Mouse (Mus musculus) midbrain, embryonic 10.5 days (tissue): ENCODE data around the gene Ccdc9b. TPM values are rescaled to one million over a fixed set of nuclear protein-coding genes. Genes with fewer than 3 reads are reported as not detected.
A peak's percentile ranks its signal among the peaks of the same experiment; 100 is the strongest.

ENCODE experiments used
- DNase-seq: peaks from one replicate; pipeline ENCODE4 v3.0.0-alpha.2; 2017; ENCODE audit warnings: low spot score
- H3K27ac ChIP-seq: fragments of 300-500 bp; sonication (generic); replicated peaks from 2 replicates; pipeline ENCODE4 v1.5.1; 2016; ENCODE audit warnings: mild to moderate bottlenecking
- H3K27me3 ChIP-seq: fragments of 300-500 bp; sonication (generic); 2 replicates; pipeline ENCODE4 v1.6.1; 2016; ENCODE audit warnings: low read depth, mild to moderate bottlenecking; ENCODE audit not compliant: poor library complexity, severe bottlenecking
- H3K36me3 ChIP-seq: fragments of 300-500 bp; sonication (generic); 2 replicates; pipeline ENCODE4 v1.6.1; 2016; ENCODE audit warnings: mild to moderate bottlenecking, moderate library complexity
- H3K4me1 ChIP-seq: fragments of 300-500 bp; sonication (generic); 2 replicates; pipeline ENCODE4 v1.6.1; 2016
- H3K4me3 ChIP-seq: fragments of 300-500 bp; sonication (generic); 2 replicates; pipeline ENCODE4 v1.5.1; 2016; ENCODE audit warnings: mild to moderate bottlenecking, moderate library complexity
- H3K9me3 ChIP-seq: fragments of 300-500 bp; sonication (generic); replicated peaks from 2 replicates; pipeline ENCODE4 v1.6.1; 2016; ENCODE audit warnings: mild to moderate bottlenecking
- WGBS: fragments of 180-500 bp; shearing (Covaris S2); methylation state at CpG from one replicate; pipeline ENCODE4 v1.1.7; 2016; 5-methylcytosine and 5-hydroxymethylcytosine counted together
- polyA plus RNA-seq: library from polyadenylated mRNA; unstranded; fragments of >200 nt; fragmentation: Nextera tagmentation; extraction: Ambion mirVana; gene quantifications from 2 replicates; pipeline ENCODE4 v1.2.1, GENCODE M21; 2016

Ccdc9b gene
- polyA plus RNA-seq, 1 experiment from 2014 or later, result 0.42 TPM

DNA sequence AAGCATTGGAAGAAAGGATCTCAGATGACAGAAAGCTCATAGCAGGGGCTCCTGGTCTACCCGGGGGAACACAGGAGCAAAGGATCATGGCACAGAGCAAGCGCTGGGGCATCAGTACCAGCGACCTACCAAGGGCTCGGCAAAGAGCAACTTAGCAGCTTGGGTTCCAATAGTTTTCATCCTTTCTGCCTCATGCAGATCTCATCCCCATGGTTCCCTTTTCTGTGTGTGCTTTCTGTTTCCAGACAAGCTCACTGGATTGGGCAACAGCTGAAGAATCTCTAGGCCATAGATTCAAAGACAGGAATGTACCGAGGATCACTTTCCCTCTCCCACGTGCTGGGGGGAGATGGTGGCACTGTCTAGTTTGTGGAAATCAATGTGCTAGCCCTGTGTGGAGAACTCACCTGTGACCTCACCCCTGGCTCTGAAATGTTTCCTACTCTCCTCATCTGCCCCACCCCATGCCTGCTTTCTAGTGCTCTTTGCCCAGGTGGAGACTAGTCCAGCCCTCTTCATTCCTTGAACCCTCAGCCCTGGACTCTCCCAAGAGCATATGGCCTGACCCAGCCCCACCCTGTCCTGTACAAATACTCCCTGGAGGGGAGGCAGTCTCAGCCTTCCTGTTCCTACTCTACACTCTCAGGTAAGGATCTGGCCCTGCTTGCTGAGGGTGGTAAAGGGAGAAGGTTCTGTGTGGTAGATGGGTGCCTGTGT, 9.9 kb upstream of the Ccdc9b start, which contains the start of gene Phgr1:
Gene Phgr1 (plus strand): TSS at position 612 of the 717 bp plus-strand sequence.
- Histone ChIP-seq H3K4me1 (no peaks in the 10 kb centered on the region), H3K27ac (no peak within 1 kb of the TSS), H3K4me3 (no peak within 1 kb of the TSS), H3K27me3 (no peaks in the 10 kb centered on the region; the same call in 1 of the 2 replicates), H3K9me3 (no peaks in the 10 kb centered on the region), H3K36me3 (no peaks in the 10 kb centered on the region)
- 85% methylated on average over 6 of the region's 6 CpGs for WGBS
- DNase-seq, result no peak

DNA sequence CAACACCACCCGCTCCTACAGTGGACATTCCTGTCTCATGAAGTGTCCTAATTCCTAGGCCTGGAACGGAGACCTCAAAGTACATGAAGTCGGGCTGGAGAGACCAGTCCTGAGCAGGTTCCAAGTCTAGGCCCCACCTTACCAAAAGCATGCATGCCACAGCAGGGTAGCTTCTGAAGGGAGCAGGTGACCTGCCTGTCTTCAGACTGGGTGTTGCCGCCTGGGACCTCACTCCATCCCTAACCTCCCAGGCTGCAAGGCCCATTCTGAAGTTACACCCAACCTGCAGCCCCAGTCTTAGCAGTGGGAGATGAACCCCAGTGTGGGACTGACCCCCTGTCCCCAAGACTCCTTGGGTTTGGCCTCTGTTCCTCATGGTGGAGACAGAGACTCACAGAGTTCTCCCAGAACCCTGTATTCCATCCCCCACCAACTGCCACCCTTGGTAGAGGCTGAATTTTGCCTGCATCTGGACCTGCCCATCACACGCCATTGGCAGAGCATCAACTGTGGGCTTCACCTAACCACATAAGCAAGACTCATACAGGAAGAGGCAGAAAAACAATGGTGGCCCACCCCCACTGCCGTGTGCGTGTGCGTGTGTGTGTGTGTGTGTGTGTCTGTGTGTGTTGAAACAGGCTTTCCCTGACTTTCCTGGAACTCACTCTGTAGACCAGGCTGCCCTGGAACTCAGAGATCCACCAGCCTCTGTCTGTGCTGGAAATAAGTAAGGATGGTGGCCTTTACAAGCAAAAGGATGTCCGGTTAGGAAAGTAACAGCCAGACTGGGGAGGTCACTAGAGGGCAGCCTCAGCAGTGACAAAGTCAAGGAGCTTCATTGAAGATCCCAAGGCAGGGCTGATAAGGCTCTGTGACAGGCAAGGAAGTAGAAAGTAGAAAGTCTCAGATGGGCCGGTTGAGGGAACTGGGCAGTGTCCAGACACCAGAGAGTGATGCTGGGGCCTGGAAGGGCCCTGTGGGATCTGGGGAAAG, 3.9 kb upstream of the Ccdc9b start:
- no peaks in the 10 kb centered on the region for H3K36me3 ChIP-seq
- DNase-seq, result no peak
- H3K4me3 ChIP-seq, result no peak overlapping the region
- WGBS, result 79% methylated on average over 10 of the region's 10 CpGs
- peaks cover 39% of the 10 kb centered on the region for H3K27me3 ChIP-seq
- peaks cover 30% of the 10 kb centered on the region for H3K4me1 ChIP-seq
- H3K9me3 ChIP-seq, result no peaks in the 10 kb centered on the region
- no peak overlapping the region for H3K27ac ChIP-seq

DNA sequence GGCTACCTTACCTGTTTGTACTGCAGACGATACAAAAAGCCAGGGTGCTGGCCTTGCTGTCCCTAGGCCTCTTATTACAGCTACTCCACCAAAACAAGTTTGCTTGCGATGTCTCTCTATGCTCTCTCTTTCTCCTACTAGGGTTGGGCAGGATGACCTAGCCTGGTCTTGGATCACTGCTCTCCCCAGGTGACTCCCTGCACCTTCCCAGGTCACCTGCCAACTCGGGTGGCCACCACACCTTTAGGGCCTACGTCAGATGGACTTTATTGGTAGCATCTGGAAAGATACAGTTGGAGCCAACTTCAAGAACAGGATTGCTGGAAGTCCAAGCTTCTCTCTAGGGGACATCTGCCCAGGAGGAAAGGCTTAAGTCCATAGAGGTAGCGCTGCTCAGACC, 2.4 kb upstream of the Ccdc9b start:
- no peaks in the 10 kb centered on the region for H3K9me3 ChIP-seq
- no peaks in the 10 kb centered on the region for H3K36me3 ChIP-seq
- H3K4me3 ChIP-seq, result no peak overlapping the region
- H3K27me3 ChIP-seq, result peaks cover 54% of the 10 kb centered on the region
- H3K4me1 ChIP-seq, result peaks cover 33% of the 10 kb centered on the region
- WGBS, result 84% methylated on average over 5 of the region's 5 CpGs
- no peak for DNase-seq
- H3K27ac ChIP-seq, result no peak overlapping the region

DNA sequence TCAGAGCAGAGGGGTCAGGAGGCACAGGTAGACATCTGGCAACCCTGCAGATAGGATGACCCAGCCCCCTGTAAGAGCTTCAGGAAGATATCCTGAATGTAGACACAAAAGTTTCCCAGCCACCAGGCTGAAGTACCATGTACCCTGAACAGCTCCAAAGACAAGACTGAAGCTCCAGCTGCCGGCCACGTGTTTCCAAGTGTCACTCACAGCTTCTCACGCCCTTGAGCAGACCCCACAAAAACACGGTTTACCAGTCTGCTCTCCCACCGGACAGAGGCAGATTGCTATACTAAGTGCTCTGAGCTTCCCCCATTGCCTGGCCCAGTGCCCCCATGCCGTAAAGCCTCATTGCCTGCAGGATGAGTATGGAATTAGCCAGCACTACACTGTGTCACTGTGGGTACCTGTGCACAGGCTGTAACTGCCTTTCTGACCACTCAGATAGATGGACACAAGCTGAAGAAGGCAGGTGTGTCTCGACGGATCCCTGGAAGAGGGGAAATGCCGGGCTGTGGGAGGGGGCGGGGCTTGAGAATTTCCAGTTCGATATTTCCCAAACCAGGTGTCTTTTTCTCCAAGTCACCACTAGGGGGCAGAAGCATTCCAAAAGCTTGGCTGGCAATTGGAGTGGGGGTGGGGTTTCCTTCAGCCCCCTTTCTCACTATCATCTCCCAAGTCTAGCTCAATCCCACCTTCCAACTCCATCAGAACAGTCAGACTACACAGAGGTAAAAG, 1.8 kb upstream of the Ccdc9b start:
- 25% methylated on average over 11 of the region's 11 CpGs for WGBS
- H3K4me1 ChIP-seq, result peaks cover 37% of the 10 kb centered on the region
- no peak for DNase-seq
- H3K27me3 ChIP-seq, result peaks cover 58% of the 10 kb centered on the region
- no peaks in the 10 kb centered on the region for H3K36me3 ChIP-seq
- H3K27ac ChIP-seq, result no peak overlapping the region
- H3K4me3 ChIP-seq, result 0 out of 2 replicates have a peak overlapping the region, but pooled peaks have one; percentile 11
- H3K9me3 ChIP-seq, result no peaks in the 10 kb centered on the region

DNA sequence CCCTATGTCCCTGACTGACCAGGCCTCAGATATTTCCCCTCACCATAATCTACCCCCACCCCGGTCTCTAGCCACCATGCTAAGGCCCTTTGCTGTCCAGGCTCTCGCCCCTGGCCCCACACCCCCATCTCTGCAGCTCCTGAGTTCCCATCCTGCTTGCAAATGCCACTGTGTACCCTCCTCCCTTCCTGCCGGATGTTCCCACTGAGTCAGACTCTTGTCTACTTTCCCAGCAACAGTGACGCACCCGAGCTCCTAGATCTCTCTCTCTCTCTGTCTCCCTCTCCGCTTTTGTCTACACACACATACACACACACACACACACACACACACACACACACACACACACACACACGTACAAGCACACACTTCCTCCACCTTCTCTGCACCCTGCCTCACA, 1.0 kb upstream of the Ccdc9b start:
- Histone ChIP-seq H3K36me3 (no peaks in the 10 kb centered on the region), H3K27ac (peak overlapping the region; percentile 83; the same call in 1 of the 2 replicates), H3K4me1 (peaks cover 37% of the 10 kb centered on the region), H3K9me3 (no peaks in the 10 kb centered on the region), H3K27me3 (peaks cover 66% of the 10 kb centered on the region), H3K4me3 (no peak overlapping the region)
- 68% methylated on average over 7 of the region's 7 CpGs for WGBS
- DNase-seq, result no peak

DNA sequence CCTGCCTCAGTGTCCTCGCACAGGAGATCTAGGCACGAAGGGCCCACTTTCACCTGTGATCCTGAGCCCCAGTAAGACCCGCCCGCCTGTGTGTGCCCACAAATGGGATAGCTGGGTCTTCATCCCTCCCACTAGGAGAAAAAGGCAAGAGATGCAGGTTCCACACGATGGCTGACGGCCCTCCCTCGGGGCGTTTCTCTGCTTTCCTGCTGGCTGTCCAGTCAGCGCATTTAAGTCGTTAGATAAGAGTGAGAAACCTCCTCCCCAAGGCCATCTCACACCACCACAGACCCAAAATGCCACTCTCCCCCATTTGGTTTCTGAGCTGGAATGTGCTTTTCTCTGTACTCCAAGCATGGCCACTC, 305 bp upstream of the Ccdc9b start:
- peaks cover 37% of the 10 kb centered on the region for H3K4me1 ChIP-seq
- no peaks in the 10 kb centered on the region for H3K9me3 ChIP-seq
- peak overlapping the region; percentile 44 for H3K4me3 ChIP-seq
- peaks cover 73% of the 10 kb centered on the region for H3K27me3 ChIP-seq
- peak overlapping the region; percentile 83 for H3K27ac ChIP-seq
- H3K36me3 ChIP-seq, result no peaks in the 10 kb centered on the region
- DNase-seq, result no peak
- 14% methylated on average over 10 of the region's 10 CpGs for WGBS

DNA sequence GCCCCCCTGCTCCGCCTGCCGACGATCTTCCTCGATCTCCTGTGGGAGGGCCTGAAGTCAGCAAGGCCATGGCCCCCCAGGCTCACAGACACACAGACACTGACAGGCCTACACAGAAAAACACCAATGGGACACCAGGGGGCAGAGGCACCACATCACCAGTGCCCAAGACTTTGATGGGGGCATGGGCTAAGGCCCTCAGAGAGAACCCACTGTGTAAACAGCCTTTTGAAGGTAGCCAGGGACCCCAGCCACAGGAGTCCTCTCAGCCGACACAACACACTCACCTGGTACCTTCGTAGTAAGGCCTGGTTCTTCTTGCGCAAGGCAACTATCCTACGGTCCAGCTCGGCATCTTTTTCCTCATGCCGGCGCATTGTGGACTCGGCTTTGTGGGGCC, 1.1 kb downstream of the Ccdc9b start:
- H3K9me3 ChIP-seq, result no peaks in the 10 kb centered on the region
- 82% methylated on average over 12 of the region's 12 CpGs for WGBS
- peak overlapping the region; percentile 83 for H3K27ac ChIP-seq
- no peaks in the 10 kb centered on the region for H3K36me3 ChIP-seq
- no peak for DNase-seq
- peaks cover 41% of the 10 kb centered on the region for H3K4me1 ChIP-seq
- peak overlapping the region; percentile 44; the same call in 1 of the 2 replicates for H3K4me3 ChIP-seq
- H3K27me3 ChIP-seq, result peaks cover 85% of the 10 kb centered on the region

DNA sequence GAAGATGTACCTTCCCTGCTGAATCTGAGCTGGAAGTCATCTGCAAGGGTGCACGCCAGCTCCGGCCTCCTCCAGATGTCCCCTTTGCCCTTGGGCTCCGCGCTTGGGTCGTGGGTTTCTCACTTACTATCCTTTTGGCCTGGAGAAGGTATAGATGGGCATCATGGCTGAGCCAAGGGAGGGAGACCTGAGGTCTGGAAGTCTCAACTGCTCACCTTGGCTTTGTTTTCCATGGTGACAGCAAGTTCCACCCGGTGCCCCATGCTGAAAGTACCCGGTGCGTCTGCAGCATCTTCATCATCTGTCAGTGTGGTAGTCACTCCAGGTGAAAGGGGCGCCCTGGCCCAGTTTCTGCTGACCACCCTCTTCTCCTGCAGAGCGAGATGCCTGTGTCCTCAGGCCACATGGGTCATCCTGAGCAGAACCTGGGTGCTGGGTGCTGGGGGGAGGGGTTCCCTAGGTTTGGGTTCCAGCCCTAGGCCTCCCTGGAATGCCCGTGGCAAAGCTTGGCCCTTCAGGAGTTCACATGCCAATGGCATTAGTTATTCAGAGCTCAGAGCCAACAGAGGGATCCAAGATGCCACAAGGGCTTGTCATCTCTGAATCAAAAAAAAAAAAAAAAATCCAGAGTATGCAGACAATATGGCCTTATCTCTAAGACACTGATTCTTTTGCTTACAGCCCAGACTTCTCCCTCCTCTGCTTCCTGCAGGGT, 2.0 kb downstream of the Ccdc9b start:
- Histone ChIP-seq H3K4me3 (no peak overlapping the region), H3K4me1 (peaks cover 41% of the 10 kb centered on the region), H3K27ac (no peak overlapping the region), H3K9me3 (no peaks in the 10 kb centered on the region), H3K27me3 (peaks cover 77% of the 10 kb centered on the region), H3K36me3 (no peaks in the 10 kb centered on the region)
- WGBS, result 85% methylated on average over 11 of the region's 11 CpGs
- DNase-seq, result no peak

DNA sequence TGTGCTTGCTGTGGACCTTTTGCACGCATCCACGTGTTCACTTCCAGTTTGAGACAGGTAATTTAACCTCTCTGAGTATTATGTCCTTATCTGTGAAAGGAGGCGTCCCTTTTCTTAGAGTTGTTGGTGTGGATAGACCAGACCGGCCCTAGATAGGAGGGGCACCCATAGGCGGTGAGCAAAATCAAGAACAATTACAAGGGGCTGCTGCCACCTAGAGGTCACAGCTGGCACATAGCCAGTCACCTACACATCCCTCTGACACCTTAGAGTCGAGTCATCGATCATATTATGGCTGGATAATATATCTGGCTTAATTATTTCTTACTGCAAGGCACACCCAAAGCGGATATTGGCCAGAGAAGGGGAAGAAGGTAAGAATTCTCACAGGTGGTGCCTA, 2.6 kb downstream of the Ccdc9b start:
- Histone ChIP-seq H3K27ac (no peak overlapping the region), H3K27me3 (peaks cover 77% of the 10 kb centered on the region), H3K9me3 (no peaks in the 10 kb centered on the region), H3K36me3 (no peaks in the 10 kb centered on the region), H3K4me1 (peaks cover 41% of the 10 kb centered on the region), H3K4me3 (no peak overlapping the region; the same call in 1 of the 2 replicates)
- DNase-seq, result peak; percentile 64
- WGBS, result 18% methylated on average over 8 of the region's 8 CpGs

DNA sequence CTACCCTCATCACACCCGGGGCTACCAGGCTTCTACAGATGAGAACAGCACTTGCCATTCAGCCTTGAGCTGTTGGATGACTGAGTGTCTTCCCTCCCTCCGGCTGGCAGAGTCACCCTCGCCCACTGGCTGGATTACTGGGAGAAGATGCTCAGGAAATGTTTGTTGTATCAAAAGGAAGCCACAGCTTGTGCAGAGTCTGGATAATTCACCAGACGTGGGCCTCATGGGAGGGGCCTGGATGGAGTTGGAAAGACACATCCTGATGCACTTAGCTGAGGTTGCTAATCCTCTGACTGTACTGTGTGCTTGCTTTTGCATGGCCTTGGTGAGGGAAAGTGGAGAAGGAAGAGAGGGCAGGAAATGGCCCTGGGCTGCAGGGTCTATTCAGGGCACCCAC, 6.4 kb downstream of the Ccdc9b start:
- DNase-seq, result no peak
- no peak overlapping the region for H3K4me3 ChIP-seq
- 85% methylated on average over 4 of the region's 4 CpGs for WGBS
- H3K27me3 ChIP-seq, result peaks cover 48% of the 10 kb centered on the region
- H3K27ac ChIP-seq, result no peak overlapping the region
- no peaks in the 10 kb centered on the region for H3K9me3 ChIP-seq
- no peaks in the 10 kb centered on the region for H3K36me3 ChIP-seq
- H3K4me1 ChIP-seq, result peaks cover 14% of the 10 kb centered on the region

DNA sequence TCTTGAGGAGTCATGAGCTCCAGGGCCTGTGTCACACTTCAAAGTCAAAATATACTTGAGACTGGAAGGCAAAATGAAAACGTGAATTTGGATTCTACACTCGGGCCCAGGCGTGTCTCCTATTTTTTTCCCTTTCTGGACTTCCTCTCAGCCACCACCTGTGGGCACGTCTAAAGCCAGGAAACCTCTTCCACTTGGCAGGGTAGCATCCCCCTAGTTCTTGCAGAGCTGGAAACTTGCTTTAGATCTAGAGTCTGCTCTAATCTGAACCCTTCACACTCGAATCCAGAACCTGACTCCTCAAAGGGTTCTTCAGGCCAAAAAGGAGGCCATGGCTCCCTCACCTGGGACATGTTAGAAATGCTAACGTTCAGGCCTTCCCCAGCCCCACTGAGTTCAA, 7.1 kb downstream of the Ccdc9b start:
- 86% methylated on average over 6 of the region's 6 CpGs for WGBS
- Histone ChIP-seq H3K4me3 (no peak overlapping the region), H3K27ac (no peak overlapping the region), H3K9me3 (no peaks in the 10 kb centered on the region), H3K36me3 (peaks cover 2% of the 10 kb centered on the region), H3K27me3 (peaks cover 41% of the 10 kb centered on the region), H3K4me1 (peaks cover 15% of the 10 kb centered on the region)
- no peak for DNase-seq

DNA sequence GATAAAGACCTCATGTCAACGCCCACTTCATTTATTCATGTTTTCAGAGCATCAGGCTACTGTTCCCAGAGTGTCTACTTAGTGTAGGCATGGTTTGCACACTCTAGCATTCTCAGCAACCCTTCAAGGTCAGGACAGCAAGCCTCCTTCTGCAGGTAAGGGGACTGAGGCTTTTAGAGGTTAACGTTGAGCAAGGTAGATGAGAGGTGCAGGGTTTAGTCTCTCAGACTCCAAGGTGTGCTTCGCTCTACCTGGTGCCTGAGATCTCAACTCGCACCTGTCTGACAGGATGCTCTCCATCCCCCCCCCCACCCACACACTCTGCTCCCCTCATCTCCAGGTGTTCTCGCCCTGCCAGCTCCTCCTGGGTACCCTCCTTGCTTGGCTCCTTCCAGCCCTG, 8.3 kb downstream of the Ccdc9b start:
- Histone ChIP-seq H3K36me3 (peaks cover 15% of the 10 kb centered on the region), H3K9me3 (no peaks in the 10 kb centered on the region), H3K27me3 (peaks cover 30% of the 10 kb centered on the region), H3K4me3 (no peak overlapping the region), H3K4me1 (peaks cover 24% of the 10 kb centered on the region), H3K27ac (no peak overlapping the region)
- WGBS, result 85% methylated on average over 5 of the region's 5 CpGs
- no peak for DNase-seq
